Mouse (Mus musculus) layer of hippocampus, adult 18-20 months (tissue): ENCODE results near the gene Agap1. TPM values are rescaled to one million over a fixed set of nuclear protein-coding genes. Genes with fewer than 3 reads are reported as not detected.
A peak's percentile ranks its signal among the peaks of the same experiment; 100 is the strongest.

Experiments used
- DNase-seq, 2 experiments: peaks; one replicate each; pipeline ENCODE4 v3.0.0; 2022; ENCODE audit warnings: low spot score in 2 of 2
- total RNA-seq, 2 experiments: library from RNA; stranded (reverse); gene quantifications; 2 replicates each; pipeline ENCODE4 v1.2.3; 2021

Gene Agap1
- total RNA-seq, 2 experiments from 2014 or later, result 289 to 304 TPM

DNA sequence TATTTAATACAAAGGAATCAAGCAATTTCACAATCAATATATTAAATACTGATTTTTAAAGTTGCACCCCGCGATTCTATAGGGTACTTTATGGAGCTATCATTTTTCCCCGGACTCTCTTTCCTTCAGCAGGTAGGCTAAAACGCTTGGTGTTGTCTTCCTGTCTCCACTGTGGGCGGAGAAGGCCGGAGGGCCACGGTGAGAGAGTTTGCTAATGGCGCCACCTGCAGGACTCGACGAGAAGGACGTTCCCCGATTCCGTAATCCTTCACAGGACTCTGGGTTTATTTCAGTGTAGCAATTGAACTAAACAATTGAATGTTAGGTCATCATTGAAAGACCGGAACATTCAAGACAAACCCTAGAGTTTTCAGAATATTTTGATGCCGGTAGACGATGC lies 488.6 kb downstream of the Agap1 start:
- DNase-seq, result peak in 1 of 2 experiments; percentile 77
